Mouse (Mus musculus) NIH3T3 (cell line): ENCODE results near the gene Map3k1.
"Not testable (repeated sequence)": the region's sequence is repeated elsewhere in the genome, so short reads cannot be mapped to it uniquely, and the experiment has no call there.

Experiments
- DNase-seq: peaks from one replicate; pipeline ENCODE4 v3.0.0-alpha.2; 2012; ENCODE audit warnings: low read depth

The Map3k1 gene

DNA sequence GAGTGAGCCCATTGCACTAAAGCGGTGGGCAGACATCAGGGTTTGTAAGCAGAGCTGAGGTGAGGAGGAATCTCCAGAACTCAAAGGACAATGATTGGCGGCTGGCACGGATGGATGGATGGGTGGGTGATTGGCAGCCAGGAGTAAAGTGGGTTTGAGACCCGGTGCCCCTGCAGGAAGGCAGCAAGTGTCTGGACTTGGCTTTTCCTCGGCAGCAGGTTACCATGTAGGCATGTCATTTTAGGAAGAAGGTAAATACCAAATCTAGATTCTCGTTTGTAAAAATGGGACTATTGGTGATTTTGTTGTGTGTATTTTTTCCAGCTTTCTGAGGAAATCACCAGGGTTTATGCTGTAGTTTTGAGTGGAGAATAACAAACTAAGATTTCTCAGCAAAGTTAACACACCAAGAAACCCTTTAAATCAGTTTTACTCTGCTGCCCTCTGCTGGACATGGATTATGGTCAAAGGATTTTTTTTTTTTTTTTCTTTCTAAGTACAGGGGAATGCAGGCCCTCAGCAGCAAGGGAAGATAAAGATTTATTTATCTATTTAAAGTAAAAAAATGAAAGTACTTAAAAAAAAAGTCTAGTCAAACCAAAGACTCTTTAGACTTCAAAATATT, 66.7 kb downstream of the Map3k1 start:
- peak; percentile 85 for DNase-seq

GRCm38 (mm10) chr13:111741204-111741990, 67.4 kb downstream of the Map3k1 start:
- DNase-seq, result no peak

DNA sequence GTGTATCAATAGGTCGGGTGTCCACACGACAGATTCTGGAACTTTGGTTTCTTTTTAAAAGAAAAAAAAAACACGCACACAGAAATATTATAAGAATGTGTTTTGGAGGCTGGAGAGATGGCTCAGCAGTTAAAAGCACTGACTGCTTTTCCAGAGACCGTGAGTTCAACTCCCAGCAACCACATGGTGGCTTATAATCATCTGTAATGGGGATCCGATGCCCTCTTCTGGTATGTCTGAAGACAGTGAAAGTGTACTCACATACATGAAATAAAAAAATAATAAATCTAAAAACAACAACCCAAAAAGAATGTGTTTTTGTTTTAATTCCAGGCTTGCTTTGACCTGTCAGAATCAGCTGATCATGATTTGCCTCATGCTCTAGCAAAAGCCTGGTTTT, 81.9 kb downstream of the Map3k1 start:
- DNase-seq, result peak; percentile 28

- peak; percentile 98 for DNase-seq
Measured at GRCm38 (mm10) chr13:111725165-111726077, 83.4 kb downstream of the Map3k1 start.

DNA sequence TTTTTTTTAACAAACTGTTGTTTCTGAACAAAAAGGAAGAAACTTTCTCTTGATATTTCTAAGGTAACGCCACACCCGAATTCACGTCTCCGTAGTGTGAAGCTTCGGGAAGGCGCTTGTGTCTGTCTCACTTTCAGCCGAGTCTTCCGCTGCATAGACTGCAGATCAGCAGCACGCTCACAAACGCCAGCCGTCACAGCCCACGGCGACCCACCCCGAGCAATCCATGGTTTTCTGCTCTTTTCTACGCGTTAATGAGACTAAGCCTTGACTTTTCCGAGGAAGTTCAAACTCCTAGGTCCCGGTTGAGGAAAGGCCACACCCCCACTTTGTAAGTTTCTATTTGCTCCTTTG, 84.0 kb downstream of the Map3k1 start:
- no peak for DNase-seq

DNA sequence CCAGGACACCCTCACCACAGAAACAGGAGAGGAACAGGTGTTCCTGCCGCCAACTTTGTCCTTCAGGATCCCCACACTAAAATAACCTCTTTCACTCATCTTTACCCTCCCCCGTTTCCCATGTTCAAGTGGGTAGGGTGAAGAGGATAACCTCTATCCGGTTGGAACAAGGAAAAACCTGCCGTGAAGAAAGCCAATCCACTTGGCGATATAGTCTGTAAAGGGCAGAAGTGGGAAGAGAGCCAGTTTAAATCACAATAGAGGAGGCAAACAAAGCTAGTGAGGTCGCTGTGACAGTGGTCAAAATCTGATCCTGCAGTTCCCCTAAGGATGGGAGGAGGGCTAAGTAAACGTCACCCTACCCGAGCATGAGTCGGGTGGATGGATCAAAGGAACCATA, 89.1 kb downstream of the Map3k1 start:
- DNase-seq, result no peak

DNA sequence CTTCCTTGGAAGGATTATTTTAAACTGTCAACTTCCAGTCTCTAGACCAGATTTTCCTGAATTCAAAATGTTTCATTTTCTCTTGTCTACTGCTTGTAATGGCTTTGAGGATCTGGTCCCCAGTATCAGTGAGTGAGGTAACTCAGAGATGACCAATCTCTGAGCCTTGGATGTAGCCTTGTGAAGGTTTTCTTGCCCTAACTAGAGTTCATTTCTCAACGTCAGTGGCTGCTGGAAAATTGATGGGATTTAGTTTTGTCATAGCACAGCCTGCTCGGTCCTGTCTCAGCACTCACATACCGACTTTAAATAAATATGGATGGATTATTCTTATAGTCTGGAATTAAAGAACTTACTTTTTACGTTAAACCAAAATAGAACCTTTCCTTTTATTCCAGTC, 98.3 kb downstream of the Map3k1 start:
- no peak for DNase-seq

- not testable (repeated sequence) for DNase-seq
Measured at GRCm38 (mm10) chr13:111703952-111704351, 104.8 kb downstream of the Map3k1 start.

DNA sequence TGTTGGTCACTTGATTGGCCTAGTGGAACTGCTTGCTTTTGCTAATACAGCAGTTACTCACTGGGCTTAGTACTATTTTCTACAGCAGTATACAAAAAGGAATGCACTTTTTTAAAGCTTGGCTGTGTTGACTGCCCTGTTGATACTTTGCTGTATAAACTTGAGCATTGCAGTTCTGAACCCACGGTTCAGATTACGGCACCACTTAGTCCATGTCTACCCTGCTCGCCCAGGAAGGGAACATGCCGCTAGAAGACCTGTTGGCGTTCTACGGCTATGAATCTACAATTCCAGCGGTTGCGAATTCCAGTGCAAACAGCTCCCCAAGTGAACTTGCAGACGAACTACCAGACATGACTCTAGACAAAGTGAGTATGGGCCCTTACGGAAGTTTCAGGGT, 105.4 kb downstream of the Map3k1 start:
- no peak for DNase-seq
